Mouse (Mus musculus): ENCODE results near the gene Gimap1.

Gene Gimap1

GRCm38 (mm10) chr6:48740501-48741169 is 1.8 kb downstream of the Gimap1 start:
- DNase-seq = no peak

- no peak for DNase-seq
Measured at GRCm38 (mm10) chr6:48741273-48741672, 2.4 kb downstream of the Gimap1 start.

- DNase-seq = no peak
Measured at GRCm38 (mm10) chr6:48741711-48742206, 2.9 kb downstream of the Gimap1 start.

- peak; percentile 23 for DNase-seq
Measured at GRCm38 (mm10) chr6:48742422-48743351, 3.8 kb downstream of the Gimap1 start.

GRCm38 (mm10) chr6:48745490-48745889 is 6.6 kb downstream of the Gimap1 start:
- DNase-seq = no peak

- no peak for DNase-seq
Measured at GRCm38 (mm10) chr6:48745959-48746889, 7.4 kb downstream of the Gimap1 start, which contains the start of gene Gimap5. TSS of gene Gimap5 (plus strand) at chr6:48746197.

- DNase-seq = no peak
Measured at GRCm38 (mm10) chr6:48747091-48747966, 8.5 kb downstream of the Gimap1 start.

- DNase-seq = no peak
Measured at GRCm38 (mm10) chr6:48763567-48764270, 24.9 kb downstream of the Gimap1 start.

- DNase-seq = no peak
Measured at GRCm38 (mm10) chr6:48764496-48764895, 25.6 kb downstream of the Gimap1 start.

GRCm38 (mm10) chr6:48768178-48768869 is 29.5 kb downstream of the Gimap1 start:
- DNase-seq = no peak

GRCm38 (mm10) chr6:48768933-48769332 is 30.1 kb downstream of the Gimap1 start:
- DNase-seq = no peak

- DNase-seq = no peak
Measured at GRCm38 (mm10) chr6:48770696-48771095, 31.8 kb downstream of the Gimap1 start, which contains the start of gene Gimap3. TSS of gene Gimap3 (minus strand) at chr6:48770851.

- DNase-seq = peak; percentile 80
Measured at GRCm38 (mm10) chr6:48772030-48772429, 33.2 kb downstream of the Gimap1 start.

- no peak for DNase-seq
Measured at GRCm38 (mm10) chr6:48784406-48784805, 45.6 kb downstream of the Gimap1 start.

- no peak for DNase-seq
Measured at GRCm38 (mm10) chr6:48785189-48785588, 46.3 kb downstream of the Gimap1 start.

- DNase-seq = no peak
Measured at GRCm38 (mm10) chr6:48785601-48786000, 46.7 kb downstream of the Gimap1 start.

GRCm38 (mm10) chr6:48787867-48788266 is 49.0 kb downstream of the Gimap1 start:
- no peak for DNase-seq

All from right cerebral cortex, postnatal 14 days (tissue).